Mouse (Mus musculus) adrenal gland, postnatal 10 days (tissue): ENCODE data around the gene Atg2a. TPM values are rescaled to one million over a fixed set of nuclear protein-coding genes. Genes with fewer than 3 reads are reported as not detected.
"Not testable (repeated sequence)": the region's sequence is repeated elsewhere in the genome, so short reads cannot be mapped to it uniquely, and the experiment has no call there.

Source experiments
- DNase-seq: peaks from one replicate; pipeline ENCODE4 v3.0.0; 2021; ENCODE audit warnings: mixed read lengths
- total RNA-seq, 2 experiments: library from RNA; stranded (reverse); gene quantifications; 2 replicates each; pipeline ENCODE4 v1.2.3; 2021

The Atg2a gene
- total RNA-seq, 2 experiments from 2014 or later, result 25.0 to 30.2 TPM

DNA sequence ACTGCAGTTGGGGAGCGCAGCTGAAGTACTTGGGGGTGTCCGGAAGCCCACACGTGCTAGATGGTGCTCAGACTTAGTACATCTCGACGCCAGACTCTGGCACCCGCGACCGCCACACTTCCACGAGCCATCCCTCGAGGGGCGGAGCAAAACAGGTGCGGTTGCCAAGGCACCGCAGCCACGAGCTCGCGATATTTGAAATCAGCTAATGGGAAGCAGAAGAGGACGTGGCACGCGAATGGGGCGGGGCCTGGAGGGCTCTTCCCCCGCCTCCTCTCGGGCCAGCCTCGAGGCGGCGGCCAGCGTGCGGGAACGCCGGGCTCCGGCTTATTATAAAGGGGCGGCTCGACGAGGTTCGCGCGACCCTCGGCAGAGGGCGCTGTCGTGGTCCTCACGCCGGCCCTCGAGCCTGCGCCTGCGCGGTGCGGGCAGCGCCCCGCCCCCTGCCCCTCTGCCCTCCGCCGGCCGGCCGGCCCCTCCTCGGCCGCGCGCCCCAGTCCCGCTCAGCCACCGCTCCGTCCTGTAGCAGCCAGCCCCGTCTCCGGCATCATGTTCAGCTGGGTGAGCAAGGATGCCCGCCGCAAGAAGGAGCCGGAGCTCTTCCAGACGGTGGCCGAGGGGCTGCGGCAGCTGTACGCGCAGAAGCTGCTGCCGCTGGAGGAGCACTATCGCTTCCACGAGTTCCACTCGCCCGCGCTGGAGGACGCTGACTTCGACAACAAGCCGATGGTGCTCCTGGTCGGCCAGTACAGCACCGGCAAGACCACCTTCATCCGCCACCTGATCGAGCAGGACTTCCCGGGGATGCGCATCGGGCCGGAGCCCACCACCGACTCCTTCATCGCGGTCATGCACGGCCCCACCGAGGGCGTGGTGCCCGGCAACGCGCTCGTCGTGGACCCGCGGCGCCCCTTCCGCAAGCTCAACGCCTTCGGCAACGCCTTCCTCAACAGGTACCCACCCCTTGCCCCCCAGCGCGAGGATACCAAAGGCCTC is 35.3 kb downstream of the Atg2a start, which contains the start of gene Ehd1:
Gene Ehd1, plus strand, starts transcription at position 300 of the 996 bp plus-strand sequence.
- peak; percentile 98 for DNase-seq

DNA sequence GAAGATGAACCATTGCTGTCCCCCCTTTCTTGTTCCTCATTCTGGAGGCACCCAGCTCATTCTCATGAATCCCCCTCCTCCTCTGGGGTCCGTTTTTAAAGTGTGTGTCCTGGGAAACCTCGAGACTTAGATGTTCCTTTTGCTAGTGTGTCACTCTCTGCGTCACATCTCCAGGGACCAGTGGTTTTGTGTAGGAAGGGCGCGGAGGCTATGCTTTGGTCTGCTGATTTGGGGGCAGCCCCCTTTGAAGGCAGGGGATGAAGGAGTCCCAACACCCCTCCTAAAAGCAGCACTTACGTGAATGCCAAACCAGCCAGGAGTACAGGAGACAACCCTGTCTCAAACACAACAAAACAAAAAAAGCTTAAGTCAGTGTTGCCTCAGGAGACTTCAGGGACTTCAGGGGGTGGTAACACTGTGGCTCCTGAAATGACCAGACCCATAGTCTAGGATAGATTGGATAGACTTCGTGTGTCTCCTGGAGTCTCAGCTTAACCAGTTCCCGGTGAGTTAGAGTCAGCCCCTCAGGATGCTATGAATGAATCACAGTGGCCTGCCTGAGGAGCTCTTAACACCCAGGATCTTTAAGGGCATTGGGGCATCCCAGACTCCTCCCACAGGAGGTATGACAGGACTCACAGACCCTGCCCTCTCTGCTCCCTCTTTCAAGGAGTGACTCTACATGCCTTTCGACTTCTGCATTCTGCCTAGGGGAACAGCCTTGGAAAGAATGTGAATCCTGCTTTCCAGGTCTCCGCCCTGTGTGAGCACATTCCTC is 36.4 kb downstream of the Atg2a start:
- DNase-seq, result peak; percentile 83

DNA sequence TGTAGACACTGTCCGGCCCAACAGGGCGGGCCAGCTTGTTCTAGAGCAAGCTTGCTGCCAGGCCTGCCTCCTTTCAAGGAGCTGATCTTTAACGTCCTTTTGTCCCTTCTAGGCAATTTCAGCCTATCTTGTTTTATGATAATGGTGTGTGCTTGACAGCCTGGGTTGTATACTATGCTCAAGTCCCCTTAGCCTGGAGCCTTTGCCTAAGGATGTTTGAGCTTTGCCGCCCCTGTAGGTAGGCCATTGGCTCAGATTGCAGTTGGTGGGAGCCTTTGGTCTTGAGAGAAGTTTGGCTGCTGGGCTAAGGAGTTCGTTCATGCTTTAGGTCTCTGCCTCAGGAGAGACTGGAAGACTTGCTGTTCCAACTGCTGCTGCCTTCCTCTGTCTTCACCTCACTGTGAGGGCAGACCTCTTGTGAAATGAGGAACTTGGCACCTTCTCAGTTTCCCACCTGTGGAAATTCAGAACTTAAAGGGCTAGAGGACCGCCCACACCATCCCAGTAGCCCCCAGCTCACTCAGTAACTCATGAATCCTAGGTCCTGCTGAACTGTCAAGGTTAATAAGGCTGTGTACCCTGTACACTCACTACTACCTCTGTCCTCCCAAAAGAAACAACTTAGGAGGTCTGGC is 37.1 kb downstream of the Atg2a start:
- DNase-seq, result no peak

DNA sequence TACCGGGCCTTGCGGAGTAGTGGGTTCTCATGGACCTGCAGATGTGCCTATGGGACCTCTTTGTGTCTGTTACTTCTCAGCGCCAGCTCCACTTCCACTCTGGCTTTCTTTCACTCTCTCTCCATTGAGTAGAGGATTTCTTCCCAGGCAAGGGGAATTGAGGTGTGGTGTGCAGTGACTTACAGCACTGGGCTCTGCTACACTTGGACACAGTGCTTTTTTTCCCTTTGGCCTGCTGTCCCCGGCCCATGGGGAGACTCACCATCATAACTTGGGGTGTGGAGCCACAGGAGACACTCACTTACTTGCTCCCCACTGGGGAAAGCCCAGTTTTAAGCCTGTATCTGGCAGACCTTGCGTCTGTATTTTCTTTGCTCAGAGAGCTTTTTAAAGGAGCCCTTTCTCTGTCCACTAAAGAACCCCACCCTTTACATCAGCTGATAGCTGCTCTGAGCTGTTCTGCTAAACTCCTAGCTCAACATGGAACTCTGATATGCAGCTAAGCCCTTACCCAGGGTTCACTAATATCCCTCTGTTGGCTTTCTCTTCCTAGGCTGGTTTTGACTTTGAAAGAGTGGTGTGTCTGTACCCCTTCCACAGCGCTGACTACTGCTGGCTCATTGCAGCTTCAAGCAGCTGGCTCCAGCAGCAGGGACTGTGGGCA is 38.1 kb downstream of the Atg2a start:
- no peak for DNase-seq

DNA sequence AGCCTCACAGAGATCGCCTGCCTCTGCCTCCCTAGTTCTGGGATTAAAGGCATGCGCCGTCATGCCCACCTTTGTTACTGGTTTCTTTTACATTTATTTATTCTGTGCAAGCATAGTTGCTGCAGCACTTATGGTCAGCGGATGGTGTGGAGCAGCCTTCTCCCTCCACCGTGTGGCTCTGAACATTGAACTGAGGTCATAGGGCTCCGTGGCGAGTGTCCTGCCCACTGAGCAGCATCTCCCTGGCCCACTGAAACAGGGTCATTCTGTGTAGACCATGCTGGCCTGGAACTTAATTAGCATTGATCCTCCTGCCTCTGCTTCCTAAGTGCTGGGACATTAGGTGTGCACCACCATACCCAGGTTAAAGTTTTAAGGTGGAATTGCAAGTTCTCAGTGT is 39.1 kb downstream of the Atg2a start:
- DNase-seq, result no peak

DNA sequence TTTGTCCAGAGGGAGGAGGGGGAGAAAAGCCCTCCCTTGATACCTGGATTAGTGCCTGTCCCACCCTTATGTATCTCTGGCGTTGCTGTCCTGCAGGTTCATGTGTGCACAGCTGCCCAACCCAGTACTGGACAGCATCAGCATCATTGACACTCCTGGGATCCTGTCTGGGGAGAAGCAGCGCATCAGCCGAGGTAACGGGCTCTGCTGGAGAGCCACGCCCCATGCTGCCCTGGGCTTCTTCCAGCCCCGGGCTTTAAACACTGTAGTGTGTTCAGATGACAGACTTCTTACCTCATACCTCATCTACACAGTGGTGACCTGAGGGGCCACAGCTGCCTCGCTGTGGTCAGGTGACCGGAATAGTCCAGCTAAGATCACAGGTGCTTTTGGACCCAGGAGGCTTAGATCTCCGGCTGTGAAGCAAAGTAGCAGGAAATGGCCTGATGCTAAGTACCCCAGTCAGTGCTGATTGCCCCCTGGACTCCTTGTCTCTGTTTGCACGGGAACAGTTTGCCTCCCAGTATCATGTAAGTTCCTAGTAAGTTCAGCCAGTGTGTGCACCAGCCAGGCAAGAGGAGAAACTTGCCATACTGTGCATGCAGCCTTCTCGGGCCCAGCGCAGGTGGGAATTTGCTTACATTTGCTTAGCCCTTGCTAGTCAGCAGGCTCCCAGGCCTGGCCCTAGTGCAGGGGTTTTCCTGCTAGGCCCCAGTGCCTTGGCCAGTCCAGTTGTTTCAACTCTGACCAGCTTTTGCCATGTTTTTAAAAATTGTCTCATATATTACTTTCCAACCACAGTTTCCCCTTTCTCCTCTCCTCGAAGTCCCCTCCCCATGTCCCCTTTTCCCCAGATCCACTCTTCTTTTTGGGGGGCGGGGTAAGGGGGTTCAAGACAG is 39.9 kb downstream of the Atg2a start:
- DNase-seq, result no peak

DNA sequence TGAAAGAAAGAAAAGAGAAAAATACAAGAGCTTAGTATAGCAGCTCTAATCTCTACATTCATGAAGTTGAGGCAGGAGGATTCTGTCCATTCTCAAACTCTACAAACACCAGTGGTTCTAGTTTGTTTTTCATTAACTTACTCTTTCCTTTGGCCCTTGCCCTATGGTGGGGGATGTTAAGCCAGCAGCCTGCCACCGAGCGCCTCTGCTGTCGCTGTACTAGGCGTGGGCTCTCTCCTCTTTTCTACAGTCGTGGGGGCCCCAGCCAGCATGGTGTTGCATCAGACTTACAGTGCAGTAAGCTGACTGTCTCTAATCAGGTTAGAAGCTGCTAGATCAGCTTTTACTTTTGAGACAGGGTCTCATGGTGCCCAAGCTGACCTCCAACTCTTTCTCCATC is 41.5 kb downstream of the Atg2a start:
- no peak for DNase-seq

DNA sequence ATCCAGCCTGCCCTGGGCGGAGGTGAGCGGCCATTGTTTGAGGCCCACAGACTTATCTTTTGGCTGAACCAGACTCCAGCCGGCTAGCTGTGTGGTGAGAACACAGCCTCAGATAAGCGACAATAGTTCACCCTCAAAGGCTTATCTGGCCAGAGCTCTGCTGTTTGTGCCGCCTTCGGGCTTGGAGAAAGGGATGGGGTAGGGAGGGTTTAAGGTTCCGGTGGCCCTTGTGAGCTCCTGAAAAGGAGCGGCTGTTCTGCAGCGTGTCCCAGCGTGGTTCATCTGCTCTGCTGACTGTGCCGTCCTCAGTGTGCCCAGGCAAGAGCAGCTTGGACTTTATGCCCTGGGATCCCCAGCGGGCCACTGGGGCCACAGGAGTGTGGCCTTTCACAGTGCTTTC is 43.0 kb downstream of the Atg2a start:
- no peak for DNase-seq

DNA sequence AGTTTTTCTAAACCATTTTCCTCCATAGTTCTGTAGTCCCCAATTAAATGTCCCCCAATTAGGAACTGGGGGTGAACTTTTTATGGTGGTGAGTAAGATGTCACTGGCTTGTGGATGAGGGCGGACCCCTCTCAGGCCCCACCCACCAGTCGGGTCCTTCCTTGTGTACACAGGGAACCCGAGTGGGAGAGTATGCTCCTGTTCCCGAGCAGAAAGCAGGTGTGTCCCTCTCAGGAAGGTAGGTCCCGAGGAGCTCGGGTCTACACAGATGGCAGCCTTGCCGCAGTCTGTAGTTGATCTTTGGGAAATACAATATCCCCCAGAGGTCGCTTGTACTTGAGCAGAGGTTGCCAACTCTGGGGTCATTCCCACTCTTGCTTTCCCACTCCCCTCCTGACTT is 43.8 kb downstream of the Atg2a start:
- no peak for DNase-seq

DNA sequence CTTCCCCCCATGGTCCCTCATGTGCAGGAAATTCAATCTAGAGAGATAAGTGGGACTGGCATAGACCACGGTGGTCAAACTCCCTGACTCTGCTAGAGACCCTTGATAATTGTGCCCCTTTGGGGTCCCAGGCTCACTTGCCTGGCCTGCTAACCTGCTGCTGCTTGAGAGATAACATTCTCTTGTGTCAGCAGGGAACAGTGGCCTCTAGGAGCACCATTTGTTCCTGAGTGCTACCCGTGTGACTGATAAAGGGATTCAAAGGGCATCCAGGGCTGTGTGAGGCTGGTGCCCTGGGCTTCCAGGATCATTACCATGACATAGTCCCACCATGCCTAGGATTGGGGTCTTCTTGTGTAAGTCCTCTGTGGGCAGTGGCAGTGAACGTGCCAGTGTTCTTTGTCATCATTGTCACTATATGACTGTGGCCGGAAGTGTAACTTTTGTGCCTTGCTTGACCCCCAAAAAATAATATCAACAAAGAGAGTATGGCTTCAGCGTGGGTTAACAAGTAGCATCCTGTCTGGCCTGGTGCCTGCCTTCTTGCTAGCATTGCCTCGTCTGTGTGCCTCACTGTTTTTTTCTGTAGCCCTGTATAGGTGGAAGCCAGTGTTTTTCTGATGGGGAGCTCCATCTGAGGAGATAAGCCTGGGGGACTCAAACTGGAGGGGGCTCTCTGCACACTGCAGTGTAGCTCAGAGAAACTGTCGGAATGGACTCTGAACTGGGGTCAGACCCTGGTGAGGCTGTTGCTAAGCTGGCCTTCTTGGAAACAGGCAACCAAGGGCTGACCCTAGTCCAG is 44.4 kb downstream of the Atg2a start:
- no peak for DNase-seq

DNA sequence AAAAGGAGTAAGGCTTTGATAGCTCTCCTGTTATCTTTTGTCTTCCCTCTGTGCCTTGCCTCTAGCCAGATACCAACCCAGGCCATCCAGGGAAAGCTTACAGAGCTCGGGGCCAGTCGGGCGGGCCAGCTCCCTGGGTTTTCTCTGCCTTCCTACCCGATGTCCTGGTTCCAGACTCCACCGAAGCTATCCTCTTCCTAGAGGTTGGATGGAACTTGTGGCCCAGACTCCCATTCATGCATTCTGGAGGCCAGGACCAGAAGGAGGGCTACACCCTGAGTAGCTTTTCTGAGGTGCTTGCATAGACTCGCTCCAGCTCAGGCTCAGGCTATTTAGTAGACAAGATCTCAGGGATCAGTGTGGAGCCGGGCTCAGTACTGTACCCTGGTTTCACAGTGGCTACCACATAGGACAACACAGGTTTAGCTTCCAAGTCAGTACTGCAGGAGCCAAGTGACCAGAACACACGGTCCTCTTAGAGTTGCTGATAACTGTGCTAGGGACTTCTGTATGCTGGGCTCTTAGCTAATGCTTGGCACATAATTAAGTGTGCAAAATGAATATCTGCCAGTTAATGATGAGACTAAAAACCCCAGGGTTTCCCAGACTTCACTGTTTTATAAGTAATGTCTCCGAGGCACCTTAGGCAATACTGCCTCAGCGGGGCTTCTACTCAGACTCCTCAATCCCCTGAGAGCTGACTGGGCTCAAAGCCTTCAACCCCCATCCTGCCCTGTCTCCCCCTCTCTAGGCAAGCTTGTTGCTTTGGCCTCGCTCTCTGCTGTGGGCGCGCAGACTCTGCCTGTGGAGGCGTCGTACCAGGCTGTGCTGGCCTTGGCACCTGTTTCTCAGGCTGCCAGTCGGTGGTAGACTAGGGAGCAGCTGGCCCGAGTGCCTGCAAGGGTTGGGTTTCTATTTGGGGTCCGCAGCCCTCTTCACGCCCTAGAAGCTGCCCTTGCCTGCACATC is 45.2 kb downstream of the Atg2a start:
- DNase-seq, result peak; percentile 62

DNA sequence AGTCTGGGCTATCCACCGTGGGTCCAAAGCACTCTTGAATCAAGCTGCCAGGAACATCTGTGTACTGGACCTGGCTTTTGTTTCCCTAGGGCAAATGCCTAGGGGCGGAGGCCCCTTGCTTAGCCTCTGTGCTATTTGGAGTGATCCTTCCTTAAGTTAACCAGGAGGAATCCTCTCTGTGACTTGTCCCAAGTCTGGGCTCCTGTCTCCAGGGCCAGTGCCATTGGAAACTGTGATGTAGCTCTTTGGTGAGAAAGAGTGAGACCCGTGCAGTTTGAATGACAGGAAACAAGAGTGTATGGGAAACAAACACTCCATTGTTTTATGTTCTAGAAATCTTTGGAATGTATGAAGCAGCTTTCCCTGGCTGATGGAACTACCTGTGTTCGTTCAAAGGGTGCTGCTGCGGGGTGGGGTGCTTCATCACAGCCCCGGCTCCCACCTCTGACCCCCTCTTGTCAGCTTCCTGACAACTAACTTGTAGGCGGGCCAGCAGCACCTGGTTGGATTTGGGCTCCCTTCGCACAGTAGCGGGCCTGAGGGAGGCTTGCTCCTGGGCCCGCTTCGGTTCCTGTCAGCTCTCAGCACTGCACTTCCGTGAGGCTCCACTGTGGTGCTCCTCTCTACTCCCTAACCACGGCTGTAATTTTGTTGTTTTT is 46.9 kb downstream of the Atg2a start:
- DNase-seq, result no peak

DNA sequence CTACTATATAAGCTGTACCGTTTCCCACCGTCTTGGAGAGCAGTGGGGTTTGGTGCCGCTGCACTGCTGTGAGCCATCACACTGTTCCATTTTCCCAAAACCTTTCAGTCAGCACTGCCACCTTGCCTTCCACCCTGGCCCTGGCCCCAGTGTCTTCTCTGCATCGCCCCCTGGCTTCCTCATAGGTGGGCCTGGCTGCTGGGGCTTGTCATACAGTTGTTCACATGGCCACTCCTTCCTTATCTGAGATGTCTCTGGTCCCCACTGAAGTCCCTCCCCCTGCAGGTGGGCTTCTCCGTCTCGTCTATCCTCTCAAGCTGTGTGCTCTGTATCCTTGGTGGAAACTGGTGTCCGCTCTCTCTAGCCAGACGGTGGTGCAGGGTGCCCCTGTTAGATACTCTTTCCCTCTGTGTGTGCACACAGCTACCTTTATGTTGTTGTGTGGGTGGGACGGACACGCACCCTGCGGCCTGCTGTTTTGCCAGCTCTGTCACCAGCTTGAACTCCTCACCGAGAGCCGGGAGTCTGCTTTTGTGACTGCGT is 48.3 kb downstream of the Atg2a start:
- no peak for DNase-seq

DNA sequence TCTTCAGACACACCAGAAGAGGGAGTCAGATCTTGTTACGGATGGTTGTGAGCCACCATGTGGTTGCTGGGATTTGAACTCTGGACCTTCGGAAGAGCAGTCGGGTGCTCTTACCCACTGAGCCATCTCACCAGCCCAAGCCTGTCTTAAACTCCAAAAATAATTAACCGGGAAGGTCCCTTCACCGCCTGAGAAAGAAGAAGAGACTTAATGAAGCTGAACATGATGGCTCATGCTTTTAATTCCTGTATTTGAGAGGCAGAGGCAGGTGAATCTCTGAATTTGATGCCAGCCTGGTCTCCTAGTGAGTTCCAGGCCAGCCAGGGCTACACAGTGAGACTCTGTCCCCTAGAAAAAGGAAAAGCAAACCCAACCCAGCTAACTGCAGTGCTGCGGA is 49.2 kb downstream of the Atg2a start:
- not testable (repeated sequence) for DNase-seq

DNA sequence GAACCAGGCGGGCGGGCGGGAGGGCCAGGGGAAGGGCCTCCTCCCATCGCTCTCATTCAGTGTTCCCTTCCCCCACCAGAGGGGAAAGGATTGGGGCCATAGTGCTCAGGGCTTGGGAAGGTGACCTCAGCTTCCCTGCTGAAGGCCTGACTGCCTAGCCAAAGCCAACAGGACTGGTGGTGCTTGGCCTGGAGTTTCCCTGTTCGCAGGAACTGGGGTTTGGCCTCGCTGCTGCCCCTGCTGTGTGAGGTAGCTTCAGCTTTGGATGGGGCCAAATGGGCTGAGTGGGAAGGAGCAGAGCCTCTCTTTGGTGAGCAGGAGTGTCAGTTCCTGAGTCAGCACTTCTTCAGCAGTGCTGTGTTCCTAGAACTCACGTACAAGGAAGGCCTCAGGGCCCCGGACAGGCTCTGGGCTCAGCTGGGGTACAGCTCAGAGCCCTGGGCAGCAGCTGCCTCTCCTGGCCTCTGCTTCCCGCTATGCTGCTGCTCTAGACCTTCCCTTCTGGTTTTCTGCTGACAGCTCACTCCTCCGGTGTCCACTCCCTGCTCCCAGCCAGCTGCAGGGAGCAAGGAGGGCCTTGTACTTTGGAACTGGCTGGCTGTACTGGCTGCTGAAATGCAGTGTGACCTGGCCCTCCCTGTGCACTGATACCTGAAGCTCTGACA is 49.8 kb downstream of the Atg2a start:
- DNase-seq, result no peak

DNA sequence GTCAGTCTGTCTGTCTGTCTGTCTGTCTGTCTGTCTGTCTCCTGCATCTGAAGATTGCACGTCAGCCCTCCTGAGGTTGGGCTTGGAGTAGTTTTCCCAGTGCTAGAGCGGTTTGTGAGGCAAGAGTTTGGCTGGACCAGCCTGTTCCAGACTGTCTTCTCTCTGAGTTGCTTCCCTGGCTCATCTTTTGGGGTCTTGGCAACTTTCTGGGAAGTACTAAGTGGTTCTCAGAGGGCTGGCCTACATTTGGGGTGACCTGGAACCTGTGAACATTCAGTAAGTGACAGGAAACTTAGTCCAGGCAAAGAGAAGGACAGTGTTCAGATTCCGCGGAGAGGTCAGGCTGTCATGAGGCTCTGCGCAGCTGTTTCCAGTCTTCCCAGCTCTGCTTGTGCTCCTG is 50.8 kb downstream of the Atg2a start:
- DNase-seq, result no peak

DNA sequence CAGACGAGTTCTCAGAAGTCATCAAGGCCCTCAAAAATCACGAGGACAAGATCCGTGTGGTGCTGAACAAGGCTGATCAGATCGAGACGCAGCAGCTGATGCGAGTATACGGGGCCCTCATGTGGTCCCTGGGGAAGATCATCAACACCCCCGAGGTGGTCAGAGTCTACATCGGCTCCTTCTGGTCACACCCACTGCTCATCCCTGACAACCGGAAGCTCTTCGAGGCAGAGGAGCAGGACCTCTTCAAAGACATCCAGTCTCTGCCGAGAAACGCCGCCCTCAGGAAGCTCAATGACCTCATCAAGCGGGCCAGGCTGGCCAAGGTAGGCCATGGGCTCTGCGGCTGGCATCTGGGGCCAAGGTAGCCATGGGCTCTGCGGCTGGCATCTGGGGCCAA is 52.8 kb downstream of the Atg2a start:
- no peak for DNase-seq
